Mouse (Mus musculus) regulatory T cell (primary cell): ENCODE measurements at regions not wholly inside any gene's neighbourhood (a gene's known extent, or its start where the extent isn't known, plus 50 kb on each side); places are given as distances from the start of the nearest gene placed in this dataset.

Experiments used
- in situ Hi-C: fragments of 300-600 bp; cut with MboI, MseI; formaldehyde crosslinking; loops from one replicate; pipeline ENCODE4 v1.15.1; 2025; ENCODE audit warnings: high pct_unique_total_duplicates

DNA sequence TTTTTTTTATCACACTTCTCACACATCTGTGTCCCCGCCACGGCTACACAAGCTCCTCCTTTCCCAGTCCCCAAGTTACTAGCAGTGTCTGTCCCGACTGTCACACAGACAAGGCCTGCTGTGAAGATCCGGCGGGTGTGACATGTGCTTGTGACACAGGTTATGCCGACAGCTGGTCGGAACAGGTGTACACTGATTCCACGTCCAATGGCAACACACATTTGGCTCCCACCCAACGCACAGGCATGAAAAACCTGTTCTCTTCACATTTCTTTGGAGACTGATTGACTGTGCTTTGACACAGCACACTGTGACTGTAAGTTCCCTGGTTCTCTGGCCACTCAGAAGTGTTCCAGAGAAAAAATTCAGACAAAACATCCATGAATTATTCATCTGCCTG lies 281.4 kb downstream of the En1 start:
- in situ Hi-C loops, result no loop called here

DNA sequence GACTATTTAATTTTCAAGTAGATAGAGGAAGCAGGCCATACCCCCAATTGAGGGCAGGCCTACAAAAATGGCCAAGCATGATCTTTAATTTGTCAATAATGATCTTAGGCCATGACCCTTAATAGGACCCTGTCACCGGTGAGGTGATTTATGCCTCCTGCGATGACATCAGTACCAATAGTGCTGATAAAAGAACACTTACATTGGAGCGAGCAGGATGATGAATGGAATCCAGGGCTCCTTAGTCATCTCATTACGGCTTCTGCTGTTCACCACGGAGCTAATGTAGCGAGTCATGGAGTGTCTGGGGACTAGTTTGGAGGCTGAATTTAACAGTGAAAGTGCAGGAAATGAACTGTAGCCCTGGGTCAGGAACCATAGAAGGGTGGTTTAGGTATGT lies 308.6 kb downstream of the En1 start:
- in situ Hi-C loops, result no loop called here

DNA sequence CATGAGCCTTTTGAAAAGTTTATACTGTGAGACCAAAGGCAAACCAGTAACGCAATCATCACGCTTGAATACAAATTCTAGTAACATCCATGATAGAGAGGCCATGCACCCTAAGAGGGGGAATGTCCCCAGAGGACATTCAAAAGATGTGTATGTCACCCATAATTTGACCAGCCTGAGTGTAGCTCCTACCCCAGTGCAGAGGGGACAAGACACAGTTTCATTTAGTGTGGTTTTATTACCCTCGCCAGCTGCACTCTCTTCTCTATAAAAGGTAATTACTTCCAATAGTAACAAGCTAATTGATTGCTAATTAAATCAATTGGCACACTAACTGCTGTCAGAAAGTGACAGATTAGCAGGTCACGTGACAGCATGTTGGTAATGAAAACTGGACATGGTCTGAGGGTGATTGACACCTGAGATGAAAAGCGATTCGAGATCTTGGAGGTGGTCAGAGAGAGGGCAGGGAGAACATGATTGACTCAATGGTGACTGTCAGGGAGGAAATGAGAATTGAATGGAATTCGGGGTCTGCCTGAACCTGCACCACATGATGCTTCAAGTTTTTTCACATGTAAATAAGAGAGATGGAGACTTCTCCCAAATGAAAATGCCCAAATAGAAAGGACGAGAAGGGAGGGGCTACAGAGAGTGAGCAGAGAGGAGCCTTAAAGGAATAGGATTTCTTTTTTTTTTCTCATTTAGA lies 309.9 kb downstream of the En1 start:
- in situ Hi-C loops, result no loop called here

DNA sequence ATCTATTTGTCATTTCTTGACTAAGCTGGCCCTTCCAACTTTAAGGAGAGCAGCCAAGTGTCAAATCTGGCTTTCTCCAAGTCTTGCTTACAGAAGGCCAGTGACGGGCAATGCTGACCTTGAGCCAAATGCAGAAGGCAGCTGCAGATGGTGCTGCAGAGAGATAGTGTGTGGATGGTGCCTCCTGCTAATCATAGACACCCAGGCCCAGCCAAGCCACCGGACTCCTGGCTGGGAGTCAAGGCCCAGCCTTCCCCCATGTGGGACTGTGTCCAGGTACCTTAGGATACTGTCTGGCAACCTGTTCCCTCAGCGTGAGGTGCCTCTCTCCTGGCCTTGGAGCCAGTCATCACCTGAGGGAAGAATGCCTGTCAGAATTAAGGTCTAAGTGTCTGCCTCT lies 319.3 kb downstream of the En1 start:
- in situ Hi-C loops, result no loop called here

DNA sequence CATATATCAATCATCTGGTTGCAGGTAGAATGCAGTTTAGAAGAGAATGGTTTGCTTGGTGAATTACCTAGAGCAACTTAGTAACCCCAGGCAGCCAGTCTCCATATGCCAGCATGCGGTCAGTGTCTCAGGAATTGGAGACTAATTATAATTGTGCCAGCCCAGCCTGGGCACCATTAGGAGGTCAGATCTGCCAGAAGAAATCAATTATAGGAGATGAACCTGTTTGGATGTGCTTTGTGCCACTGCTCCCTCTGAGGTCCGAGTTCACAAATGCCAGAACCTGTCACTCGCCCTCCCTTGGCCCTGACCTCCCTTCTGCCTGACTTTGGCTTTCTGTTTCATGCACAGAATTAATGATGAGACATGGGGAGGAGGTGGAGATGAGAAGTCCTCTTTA lies 323.1 kb downstream of the En1 start:
- in situ Hi-C loops, result no loop called here

DNA sequence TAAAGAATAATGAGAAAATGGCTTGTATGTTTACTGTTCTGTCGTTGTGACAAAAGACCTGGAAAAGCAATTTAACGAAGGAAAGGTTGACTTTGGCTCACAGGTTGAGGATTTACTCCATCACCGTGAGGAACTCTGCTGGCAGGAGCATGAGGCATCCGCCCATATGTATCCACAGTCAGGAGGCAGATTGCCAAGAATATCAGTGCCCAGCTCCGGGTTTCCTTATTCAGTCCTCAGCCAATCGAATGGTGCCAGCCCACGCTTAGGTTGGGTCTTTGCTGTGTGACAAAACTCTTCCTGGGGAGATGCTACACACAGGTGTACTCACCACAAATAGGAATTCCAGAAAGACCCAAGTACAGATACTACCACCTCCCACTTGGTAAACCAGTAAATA lies 327.9 kb downstream of the En1 start:
- in situ Hi-C loops, result no loop called here

DNA sequence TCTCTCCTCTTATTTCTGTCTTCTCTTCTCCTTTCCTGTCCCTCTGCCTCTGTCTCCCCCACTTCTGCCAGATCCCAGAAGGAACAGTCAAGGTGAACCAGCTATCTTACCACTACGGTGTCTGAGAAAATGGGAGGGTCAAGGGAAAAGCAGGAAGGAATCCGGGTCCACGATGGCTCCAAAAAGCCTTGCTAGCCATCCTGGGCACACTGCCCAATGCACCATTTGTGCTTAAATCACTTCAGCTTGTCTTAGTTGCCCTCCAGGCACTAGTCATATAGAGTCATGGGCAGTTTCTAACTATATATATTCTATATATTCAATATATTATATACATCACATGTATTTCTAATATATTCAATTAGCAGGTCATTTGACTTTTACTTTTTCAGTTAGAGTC lies 333.1 kb downstream of the En1 start:
- in situ Hi-C loops, result no loop called here

DNA sequence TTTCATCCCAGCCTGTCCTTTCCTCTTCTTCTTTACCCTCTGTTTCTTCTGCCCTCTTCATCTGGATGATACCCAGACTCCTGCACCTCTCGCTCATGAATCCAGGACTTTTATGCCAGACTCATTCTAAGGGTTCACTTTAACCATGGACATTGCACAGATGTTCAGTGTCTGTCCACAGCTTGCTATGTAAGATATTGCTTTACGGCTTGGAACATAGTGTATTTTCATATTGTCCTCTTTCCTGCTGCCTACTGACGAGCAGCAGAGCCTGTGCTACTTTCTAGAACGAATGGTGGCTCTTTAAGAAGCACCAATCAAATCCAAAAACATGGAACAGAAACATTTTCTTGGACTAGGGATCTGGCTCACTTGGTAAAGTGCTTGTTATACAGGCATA lies 341.5 kb downstream of the En1 start:
- in situ Hi-C loops, result no loop called here

DNA sequence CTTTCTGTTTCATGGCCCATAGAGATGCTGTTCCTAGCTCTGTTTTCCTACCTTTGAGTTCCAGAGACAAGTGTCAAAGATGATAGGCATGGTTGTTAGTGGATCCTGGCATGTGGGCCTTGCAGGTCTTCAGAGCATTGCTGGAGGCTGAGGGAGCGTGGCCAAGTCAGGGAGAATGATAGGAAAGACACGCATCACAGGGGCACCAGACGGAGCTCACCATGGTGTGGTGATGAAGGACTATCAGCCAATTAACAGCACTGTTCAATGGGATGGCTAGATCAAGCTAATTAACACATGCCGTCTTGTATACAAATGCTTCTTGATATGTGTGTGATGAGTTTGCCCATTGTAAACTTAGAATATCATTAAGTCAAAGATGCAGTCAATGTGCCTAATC lies 344.1 kb downstream of the En1 start:
- in situ Hi-C loops, result no loop called here

DNA sequence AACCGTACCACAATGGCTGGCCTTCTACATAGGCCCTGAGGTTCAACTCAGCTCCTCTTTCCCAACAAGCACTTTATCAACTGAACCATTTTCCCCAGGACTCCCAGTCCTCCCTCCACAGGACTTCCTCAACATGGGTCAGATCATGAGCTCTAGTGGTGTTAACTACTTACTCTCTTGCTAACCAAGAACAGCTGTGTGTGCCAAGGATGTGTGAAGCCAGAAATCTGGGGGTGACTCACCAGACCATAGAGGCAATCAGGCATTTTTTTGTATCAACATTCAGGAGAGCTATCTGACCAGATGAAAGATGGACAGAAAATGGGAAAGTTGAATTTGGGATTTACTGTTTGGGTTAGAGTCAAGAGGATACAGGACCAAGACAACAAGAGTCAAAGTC lies 359.0 kb downstream of the En1 start:
- in situ Hi-C loops, result no loop called here

DNA sequence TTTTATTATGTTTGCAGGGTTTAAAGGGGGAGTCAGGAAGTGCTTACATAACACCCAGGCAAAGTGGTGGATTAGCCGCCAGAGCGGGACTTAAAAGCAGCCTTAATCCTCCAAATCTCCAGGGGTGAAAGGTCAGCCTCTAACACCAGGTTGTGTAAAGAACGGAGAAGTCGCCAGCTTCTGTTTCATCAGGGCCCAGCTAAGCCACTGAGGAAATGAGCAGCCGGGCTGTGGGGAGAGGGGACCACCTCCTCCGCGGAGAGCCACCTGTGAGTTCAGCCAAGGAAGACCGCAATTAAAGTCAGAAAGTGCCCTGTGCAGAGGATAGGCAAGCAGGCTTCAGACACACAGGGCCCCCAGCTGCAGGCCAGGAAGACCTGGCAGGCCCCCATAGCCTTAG lies 359.8 kb downstream of the En1 start:
- in situ Hi-C loops, result no loop called here

DNA sequence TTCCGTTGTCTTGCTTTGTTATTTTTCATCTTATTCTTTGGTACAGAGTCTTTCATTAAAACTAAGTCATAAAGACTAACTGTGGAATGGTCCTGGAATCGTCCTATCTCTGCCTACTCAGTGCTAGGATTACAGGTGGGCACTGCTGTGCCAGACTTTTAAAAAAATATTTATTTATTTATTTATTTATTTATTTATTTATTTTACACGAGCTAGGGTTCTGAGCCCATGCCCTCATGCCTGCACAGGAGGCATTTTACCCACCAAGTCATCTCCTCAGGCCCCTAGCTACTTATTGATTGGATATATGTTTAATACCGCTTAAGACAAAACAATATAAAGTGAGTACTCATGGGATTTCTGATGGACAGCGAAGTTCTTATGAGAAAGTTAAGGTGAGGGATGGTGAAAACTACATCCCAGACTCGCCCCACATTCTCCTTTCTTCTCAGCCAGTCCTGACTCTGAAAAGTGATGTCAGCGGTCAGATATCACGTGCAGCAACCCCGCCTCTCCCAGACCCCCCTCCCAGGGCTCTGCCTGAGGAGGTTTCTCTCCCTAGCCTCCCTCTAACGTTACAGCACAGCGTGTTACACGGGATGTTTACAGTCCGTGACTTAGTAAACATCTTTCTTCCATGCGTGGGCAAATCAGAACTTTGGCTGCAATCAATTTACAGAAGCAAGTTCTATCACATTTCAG lies 361.4 kb downstream of the En1 start:
- in situ Hi-C loops, result no loop called here

DNA sequence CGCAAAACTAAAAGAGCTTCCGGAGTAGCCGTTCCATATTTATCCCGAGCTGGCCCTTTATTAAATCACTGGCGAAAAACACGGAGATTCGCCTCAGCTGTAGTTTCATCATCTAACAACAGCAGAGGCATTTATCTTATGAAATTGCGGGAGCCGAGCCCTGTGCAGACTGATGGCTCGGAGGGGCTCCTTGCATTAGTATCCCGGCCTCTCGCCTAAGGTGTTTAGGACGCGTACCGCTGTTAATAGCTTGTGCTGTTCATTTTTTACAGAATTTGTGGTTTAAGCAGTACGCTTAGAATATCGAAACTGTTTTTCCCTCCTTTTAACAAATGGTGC lies 361.9 kb downstream of the En1 start:
- in situ Hi-C loops, result no loop called here

DNA sequence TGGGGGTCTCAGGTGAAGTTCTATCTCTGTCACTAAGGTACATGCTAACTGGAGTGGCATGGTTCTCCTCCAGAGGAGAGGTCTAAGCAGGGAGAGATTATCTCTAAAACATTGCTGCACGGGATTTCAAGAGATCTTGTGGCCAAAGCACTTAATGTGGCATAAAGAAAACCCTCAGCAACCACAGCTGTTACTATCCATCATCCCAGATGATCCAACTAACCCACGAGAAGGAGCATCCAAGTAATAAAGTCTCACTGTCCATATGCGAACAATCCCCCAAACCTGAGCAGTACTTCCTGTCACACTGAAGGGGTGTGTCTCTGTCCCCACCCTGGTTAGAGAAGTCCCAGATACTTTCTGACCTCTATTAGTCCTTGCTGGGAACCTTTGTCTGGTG lies 363.9 kb downstream of the En1 start:
- in situ Hi-C loops, result no loop called here

DNA sequence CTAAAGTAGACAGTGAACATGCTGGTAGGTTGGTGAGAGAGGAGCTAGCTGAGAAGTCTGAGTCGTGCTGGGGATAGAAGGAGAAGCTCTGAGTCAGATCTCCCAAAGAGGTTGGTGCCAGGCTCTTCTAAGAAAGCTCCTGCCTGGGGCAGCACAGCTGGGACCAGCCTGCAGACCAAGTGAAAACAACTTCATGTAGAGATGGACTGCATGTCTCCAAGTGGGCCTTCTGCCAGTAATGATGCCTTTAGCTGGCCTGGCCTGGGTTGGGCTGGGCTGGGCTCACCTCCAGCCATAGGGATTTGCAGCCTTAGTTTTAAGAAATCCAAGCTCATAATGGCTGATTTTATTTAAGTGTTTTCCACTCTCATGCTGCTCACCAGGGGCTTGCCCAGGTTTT lies 357.7 kb downstream of the Insig2 start:
- in situ Hi-C loops, result loop anchor here (10.0 kb wide), 1 partner anchor 1860 kb away; no protein-coding TSS in a partner anchor

DNA sequence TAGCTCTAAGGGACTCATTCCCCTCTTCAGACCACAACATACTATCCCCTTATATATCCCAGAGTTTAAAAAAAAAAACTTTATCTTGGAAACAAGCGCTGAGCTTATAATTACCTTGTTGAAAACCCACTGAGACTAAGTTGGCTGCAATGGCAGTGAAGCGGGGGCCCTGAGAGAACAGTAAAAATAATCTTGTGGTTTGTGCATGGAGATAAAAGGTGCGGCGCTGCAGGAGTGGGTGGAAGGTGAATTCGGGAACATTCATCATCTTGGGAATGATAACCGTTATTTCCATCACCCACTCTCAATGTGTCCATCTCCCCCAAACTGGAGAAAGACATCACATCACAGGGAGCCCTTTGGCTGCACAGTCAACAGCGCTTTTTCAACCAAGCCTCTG lies 327.9 kb downstream of the Insig2 start:
- in situ Hi-C loops, result no loop called here

DNA sequence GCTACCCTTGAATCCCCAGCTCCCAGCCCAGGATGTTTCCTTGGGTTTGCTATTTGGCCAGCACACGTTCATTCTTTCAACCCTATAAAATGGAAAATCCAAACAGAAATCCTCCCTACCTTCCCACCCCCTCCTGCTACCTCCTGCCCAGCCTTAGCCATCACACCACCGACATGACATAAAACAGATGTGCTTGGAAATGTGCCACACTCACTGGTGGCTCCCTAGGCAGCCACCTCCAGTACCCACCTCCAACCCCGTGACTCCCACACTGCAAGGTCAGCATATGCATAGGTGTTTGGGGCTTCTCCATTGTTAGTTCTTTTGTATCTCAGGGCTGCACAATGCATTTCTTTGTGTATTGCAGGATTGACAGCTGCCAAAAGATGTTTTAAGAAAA lies 327.2 kb downstream of the Insig2 start:
- in situ Hi-C loops, result no loop called here

DNA sequence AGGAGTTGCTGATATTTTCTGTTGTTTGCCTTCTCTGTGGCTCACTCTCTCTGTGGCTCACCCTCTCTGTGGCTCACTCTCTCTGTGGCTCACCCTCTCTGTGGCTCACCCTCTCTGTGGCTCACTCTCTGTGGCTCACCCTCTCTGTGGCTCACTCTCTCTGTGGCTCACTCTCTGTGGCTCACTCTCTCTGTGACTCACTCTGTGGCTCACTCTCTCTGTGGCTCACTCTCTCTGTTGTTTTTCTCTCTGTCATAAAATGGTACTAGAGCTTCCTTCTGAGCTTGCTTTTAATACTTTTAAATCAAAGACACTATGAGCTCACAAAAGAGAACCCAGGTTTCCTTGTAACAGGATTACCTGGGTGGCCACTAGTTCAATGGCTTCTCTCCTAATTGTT lies 320.3 kb downstream of the Insig2 start:
- in situ Hi-C loops, result no loop called here

DNA sequence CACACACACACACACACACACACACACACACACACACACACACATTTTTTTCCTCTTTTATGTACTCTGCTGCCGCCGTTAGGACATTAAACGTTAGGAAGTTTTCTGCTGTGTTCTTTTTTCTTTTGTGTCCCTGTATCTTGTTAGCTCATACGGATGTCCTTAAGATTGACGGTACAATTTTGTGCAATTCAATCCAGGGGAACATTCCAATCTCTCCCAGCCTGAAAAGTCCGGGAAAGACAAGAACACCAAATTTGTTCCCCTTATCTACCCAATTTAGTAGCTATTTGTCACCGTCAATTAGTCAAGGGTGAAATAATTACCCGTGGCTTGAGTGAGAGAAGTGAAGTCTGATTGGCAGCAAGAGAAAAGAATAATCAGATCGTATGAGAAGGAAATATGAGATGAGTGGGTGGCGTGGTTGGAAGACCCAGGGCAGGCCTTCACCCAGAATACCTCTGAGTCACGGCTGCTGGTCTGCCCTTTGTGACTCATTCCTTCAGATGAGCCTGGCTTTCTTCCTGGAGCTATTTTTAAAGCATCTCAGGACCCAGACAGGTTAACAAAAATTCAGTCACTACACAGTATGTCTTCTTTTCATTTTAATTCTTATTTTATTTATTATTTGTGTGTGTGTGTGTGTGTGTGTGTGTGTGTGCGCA lies 318.4 kb downstream of the Insig2 start:
- in situ Hi-C loops, result no loop called here

DNA sequence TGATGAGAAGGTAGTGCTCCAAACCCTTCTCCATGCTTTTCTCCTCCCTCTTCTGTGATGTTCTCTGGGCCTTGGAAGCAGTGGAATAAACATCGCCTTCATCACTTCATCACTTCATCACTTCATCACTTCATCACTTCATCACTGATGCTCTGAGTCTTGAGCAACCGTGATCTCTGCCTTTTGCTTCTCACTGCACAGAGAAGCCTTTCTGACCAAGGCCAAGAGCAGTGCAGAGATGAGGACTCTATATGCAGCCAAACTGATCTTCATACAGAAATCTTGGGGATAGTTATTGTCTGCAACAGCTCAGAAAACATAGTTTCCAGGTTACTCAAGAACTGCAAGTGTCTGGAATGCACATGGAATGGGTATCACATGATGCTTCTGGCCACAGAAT lies 303.0 kb downstream of the Insig2 start:
- in situ Hi-C loops, result no loop called here

DNA sequence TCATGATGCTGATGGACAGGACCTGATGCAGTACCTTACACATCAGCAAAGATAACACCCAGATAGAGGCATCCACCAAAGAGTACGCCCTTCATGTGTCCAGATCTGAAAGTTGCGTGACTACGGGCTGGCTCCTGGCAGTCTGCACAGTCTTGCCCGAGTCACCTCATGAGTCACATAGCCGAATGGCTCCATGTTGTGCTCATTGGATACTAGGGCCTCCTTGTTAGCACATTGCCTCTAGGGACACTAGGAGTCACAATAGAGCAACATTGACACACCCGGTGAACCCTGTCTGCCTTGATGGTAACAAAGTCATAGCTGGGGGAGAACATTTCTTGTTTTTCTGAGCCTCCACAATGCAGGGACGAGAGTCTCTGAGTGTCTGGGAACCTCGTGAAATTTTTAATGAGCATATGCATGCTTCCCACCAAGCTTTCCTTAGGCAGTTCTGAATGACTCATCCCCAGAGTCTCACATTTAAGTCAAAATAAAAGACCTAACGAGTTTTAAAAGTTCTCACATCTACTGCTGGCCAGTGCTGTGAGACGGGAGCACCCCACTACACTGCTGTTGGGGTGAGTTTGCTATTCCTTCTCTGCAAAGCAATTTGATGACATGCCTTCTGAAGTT lies 297.5 kb downstream of the Insig2 start:
- in situ Hi-C loops, result no loop called here

DNA sequence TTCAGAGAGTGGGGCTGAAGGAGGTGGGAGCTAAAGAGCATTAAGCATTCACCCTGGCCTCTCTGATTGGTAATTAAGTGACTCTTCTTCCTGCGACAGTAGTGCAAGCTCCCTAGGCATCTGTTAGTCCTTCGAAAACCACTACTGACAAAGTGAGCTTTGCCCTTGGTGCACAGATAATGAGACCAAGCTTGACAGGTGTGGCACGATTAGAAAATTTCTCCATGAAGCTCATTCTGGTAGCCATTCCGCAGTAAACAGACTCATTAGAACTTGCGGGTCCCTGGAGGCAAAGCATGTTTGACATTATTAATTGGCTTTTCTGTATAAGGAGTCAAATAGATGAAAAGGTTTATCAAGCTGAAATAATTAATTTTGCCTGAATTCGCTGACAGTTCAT lies 285.8 kb downstream of the Insig2 start:
- in situ Hi-C loops, result no loop called here

DNA sequence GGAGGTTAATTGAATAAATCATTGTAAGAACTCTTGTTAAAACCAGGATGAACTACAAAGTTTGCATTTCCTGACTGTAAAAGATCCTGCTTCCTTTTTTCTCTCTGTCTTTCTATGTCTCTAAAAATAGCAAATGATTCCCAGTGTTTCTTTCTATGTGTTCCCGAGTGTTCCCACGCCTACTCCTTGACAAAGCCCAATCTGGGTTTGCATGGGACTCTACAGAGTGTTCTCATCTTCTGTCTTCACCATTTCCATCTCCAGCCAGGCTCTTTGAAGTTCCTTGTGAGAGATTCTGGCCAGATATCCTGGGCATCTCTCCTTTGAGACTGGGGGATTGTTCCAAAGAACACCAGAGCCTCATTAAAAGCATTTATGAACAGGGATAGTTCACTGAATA lies 285.0 kb downstream of the Insig2 start:
- in situ Hi-C loops, result no loop called here
